Mouse (Mus musculus) layer of hippocampus, postnatal 25 days (tissue): ENCODE measurements at regions not wholly inside any gene's neighbourhood (a gene's known extent, or its start where the extent isn't known, plus 50 kb on each side); places are given as distances from the start of the nearest gene placed in this dataset.
A peak's percentile ranks its signal among the peaks of the same experiment; 100 is the strongest.

Source experiments
- DNase-seq, 2 experiments: peaks; one replicate each; pipeline ENCODE4 v3.0.0; 2022; ENCODE audit warnings: mixed read lengths in 2 of 2, low spot score in 1 of 2; ENCODE audit errors: extremely low spot score in 1 of 2
- microRNA-seq, 2 experiments: library from miRNA; unstranded; fragments of <30 nt; microRNA quantifications; one replicate each; pipeline ENCODE4 v1.2.0; 2021

DNA sequence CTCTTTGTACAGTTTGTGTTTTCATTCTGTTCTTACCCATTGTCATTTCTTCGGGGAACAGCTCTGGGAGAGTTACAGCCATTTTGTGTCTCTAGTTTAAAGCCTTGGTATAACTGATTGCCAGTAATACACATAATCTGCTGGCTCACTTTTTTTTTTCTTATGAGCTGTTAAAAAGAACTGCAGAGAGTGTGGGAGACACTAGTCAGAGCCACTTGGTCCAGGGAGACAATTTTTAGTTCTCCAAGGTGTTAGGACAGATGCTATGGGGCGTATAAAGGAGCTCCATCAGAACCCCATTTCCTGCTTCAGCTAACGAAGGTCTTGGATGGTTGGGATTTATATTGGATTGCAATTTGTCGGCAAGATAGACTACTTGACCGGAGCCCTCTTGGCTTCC lies 93.6 kb upstream of the Pmfbp1 start:
- DNase-seq: no peak

DNA sequence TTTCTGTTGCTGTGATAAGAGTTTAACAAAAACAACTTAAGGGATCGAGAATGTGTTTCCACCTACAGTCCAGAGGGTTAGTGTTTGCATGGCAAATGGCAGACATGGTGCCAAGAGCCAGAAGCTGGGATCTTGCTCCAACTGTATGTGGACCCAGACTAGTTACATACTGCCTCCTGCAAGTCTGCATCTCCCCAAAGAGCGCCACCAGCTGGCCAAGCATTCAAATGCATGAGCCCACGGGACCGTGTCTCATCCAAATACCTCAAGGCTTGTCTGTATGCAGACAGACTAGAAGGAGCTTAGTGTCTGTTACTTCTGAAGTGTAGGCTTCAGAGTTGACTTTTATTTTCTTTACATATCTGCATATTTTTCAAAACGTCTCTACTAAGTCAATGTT lies 85.9 kb upstream of the Pmfbp1 start:
- no peak for DNase-seq

DNA sequence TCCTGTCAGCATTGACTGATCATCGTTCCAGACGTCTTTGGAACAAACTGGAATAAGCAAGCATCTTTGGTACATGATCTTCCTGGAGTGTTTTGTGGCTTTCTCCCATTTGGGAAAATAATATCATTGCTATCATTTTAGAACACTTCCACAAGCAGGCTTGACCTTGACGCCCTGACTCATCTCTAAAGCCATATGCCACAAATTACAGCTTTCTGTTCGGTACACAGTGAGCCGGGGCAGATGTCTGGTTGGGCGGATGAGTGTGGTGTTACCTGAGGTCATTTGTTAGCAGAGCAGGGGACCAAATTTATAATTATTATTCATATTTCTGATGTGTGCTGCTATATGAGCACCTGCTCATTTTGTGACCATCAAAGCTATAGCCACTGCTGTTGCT lies 83.3 kb upstream of the Pmfbp1 start:
- no peak for DNase-seq

DNA sequence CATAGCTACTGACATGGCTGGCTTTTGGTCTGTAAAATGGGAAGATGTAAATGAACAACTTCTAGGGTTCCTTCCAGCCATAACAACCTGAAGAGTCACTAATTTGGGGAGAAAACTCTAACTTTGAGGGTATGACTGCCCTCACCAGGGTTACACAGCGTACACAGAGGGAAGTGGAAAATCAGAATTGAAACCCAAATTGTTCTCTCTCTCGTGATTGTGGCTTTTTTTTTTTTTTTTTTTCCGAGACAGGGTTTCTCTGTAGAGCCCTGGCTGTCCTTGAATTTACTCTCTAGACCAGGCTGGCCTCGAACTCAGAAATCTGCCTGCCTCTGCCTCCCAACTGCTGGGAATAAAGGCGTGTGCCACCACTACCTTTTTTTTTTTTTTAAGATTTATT lies 80.4 kb upstream of the Pmfbp1 start:
- DNase-seq: no peak

DNA sequence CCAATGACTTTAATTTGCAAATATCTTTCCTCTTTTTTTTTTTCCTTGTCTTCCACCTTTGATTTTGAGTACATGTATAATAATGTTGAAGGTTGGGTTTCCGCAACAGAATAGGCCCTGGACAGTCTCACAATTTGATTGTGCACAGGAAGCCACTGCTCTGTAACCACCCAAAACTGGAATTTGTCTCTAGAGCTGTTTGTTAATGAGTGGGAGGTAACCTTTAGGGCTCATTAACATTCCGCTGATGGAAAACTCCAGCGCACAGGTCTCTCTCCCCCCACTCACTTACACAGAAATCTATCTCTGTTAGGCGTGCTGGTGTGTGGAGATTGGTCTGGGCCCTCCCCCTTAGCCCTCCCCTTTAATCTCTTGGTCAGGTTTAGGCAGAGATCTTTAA lies 78.5 kb upstream of the Pmfbp1 start:
- no peak for DNase-seq

DNA sequence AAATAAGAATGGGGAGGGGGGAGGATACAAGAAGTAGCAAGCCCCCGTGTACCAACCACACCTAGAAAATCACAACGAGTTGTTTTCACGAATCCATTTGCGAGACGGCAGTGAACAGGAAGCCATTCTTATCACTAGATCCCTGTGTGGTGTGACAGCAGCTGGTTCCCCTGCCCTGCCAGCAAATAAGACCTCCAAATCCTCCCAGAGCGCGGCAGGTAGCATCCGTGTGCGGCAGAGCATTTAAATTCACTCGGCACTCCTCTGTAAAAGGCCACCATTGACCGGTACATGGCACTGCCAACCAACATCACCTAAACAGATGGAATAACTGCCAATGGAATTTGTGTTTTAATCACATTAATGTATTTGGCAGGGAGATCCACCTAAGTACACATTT lies 77.9 kb upstream of the Pmfbp1 start:
- no peak for DNase-seq

DNA sequence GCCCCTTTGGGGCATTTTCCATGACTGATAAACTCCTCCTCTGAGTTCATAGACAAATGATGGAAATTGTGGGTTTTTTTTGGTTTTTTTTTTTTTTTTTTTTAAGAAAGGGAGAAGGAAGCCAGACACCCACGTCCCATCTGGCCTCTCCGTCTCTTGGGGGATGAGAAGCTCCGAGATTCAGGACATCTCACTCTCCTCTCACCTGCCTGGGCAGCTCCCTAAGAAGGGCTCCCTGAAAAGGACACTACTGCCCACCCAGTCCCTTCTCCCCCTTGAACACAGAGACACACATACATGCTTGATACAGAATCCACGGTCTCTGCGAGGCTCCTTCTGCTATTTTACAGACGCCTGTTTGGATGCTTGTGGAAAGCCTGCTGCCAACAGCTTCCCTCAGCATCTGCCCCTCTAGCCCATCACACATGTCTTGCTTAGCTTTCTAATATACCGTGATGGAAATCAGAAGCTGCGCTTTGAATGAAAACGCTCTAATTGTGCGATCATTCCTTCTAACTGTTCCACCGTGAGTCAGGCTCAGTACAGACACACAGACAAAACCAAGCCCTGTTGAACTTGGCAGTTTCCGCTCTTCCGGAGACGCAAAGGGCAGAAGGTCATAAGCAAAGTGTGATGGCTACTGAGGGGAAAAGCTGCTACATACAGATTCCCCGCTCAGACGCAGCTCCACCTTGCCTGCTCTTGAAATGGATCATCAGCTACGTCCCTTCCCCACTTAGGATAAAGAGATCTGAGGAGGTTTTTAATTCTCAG lies 77.3 kb upstream of the Pmfbp1 start:
- peak in 1 of 2 experiments; percentile 31 for DNase-seq

DNA sequence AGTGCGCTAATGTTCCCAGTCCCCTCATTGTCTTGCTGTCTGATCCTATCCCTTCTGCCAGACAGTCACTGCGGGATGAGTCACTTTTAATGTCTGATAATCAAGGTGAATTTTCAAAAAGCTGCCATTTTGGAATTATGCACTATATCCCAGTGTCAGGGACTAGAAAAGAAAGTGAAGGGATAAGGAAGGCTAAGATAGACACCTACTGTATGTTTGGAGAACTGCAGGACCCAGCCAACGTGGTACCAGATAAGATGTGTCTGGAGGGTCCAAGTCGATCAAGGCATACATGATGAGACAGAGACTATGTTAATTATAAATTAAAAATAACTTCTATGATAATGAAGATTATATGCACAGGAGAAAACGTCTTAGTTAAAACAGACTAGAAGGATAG lies 76.6 kb upstream of the Pmfbp1 start:
- DNase-seq: peak; percentile 26 to 50

DNA sequence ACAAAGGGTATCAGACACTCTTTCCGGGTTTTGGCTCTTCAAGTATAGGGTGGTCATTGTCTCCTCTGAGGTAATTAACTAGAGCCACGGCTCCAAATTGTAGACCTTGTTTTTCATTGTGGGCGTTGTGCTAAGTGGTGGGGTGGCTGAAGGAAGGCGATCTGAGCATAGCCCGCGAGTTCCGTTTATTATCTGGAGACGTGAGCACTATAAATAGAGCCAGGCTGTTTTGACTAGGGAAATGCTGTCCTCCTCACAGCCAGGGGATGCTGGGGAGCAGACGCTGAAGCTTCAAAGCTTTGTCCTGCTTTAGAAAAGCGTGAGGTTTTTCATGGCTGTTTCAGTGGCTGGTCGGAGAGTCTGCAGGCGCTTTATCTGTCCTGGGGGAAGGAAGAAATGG lies 75.9 kb upstream of the Pmfbp1 start:
- no peak for DNase-seq

DNA sequence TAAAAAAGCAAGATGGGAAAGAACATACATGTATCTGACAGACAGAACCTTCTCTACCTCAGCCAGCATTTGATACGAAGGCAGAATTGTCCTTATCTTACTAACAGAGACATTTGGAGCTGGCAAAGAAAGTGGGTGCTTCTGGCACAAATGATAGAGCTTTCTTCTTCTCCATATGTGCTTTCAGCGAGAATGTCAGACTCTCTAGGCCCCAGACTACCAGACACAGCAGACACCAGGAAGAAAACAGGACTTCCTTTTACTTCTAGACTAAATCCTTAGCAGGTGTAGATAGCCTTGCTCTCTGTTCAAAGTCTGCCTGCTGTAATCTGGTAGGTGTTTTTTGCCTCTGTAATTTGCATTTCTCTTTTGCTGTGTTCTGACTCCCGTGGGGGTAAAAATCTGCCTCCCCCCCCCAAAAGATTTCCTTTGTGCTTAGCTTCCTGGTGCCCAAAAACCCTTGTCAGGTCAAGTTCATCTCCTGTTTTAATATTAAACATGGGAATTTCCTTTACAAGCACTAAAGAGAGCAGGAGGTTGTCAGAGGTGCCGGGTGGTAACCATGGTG lies 74.7 kb upstream of the Pmfbp1 start:
- DNase-seq: no peak

DNA sequence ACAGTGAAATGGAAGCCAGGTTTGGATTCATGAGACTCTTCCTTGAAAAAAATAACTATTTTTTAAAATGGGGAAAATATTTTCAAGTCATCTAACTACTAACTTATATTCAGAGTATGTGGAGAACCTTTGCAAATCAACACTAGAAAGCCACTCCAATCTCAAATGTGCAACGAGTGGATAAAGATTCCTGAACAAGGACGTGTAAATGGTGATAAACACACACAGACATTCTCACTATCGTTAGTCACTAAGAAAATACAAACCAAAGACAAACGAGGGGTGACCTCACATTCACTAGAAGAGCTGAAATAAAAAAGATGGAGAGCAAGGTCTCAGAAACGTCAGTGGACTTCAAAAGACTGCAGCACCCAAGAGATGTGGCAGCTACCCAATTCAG lies 69.8 kb upstream of the Pmfbp1 start:
- DNase-seq: no peak

DNA sequence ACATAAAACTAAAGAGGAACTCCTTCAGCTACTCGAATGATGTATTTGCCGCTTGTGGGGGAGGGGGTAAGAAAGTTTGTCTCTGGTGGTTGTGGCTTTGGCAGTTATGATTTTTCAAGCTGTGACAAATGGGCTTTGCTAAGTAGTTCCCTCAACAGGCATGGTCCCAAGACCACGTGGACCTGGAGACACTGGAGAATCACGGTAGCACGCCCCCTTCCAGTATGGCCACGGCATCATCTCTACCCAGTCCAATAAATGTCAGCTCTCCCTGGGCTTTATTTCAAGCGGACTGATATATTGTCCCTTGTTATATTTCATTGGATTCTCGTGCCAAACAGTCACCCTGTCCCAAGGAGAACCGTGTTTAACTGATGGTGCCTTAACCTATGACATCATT lies 65.3 kb upstream of the Pmfbp1 start:
- DNase-seq: no peak

DNA sequence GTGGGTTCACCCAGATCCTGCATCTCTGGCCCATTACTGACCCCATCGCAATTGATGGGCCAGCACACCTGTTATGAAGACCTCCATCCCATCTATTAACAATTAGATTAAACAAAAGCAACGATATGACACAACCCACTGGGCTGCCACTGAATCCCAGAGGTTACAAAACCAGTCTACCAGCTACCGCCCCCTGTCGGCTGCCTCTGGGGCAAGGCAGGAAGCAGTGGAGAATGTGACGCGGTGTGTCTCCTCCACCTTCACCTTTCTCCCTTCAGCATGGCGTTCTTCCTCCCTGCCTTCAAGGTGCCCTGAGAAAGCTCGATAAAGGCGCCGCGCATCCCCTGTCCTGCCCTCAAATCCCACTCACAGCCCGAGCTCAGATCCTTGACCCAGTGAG lies 59.3 kb upstream of the Pmfbp1 start:
- DNase-seq: no peak

DNA sequence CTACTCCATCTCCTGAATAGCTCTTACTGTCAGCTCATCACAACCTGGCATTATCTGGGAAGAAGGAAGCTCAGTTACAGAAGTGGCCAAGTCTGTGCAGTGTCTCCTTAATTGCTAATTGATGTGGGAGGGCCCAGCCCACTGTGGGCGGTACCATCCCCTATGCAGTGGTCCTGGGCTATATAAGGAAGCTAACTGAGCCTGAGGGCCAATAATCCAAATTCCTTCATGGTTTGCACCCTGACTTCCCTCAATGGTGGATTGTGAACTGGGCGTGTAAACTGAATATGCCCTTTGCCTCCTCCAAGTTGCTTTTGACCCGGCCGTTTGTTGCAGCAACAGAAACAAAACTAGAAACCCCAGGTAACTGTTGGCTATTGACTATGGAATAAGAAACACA lies 57.8 kb upstream of the Pmfbp1 start:
- no peak for DNase-seq

DNA sequence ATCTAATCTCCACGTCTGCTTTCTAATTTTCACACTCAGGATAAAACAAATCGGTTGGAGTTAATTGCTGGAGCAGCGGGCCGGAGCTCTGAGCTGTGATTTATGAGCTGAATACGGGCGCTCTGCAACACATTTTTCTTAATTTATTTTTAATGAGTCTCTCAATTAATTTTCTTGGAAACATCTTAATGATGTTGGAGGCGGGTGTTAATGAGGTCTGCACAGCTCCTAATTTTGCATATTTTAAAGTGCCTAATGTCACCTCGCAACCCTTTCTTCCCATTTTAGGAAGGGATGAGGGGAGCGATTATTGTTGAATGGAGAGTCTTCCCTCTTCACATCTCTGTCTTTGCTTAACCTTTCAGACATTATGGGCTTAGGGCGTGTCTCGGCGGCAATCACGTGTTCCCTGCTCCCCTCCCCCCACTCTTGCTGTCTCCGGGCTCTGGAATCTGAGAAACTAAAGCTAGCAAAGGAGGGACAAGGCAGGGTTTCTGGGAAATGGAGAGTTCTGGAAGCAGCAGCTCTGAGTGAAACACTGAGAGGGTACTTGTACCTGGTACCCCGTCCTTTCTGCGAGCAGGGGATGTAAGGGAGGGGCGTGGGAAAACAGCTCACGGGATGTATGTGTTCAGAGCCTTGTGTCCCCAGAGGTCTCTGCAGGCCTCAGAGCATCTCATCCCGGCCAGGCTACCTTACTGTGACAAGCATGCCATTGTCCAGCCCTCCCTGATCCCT lies 56.8 kb upstream of the Pmfbp1 start:
- DNase-seq: peak in 1 of 2 experiments; percentile 29

DNA sequence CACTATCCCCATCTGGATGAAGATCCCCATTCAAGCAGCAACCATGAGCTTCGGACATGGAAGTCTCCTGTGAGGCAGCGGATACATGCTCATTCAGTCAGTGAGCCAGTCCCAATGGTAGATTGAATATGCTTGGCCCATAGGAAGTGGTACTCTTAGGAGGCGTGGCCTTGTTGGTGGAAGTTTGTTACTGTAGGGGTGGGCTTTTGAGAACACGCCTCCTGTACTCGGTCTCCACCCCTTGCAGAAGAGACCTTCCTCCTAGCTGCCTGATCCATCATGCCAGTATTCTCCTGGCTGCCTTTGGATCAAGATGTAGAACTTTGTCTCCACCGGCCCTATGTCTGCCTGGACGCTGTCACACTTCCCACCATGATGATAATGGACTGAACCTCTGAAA lies 55.3 kb upstream of the Pmfbp1 start:
- DNase-seq: no peak

Small RNAs in the stretch of these regions (microRNA-seq; reads per million reads assigned to microRNA genes)
- 0 reads per million in 2 experiments for gene Gm23163
